ENCODE assay signal across 14 mouse cellular contexts in genomic region chr5:22139015-22139414, GRCm38 (mm10).
"Had no signal": no experiment of that assay in that cellular context is flagged by ENCODE, and none has a peak within 500 bp of the region (broad histone marks: within the 10 kb centered on the region; RNA-seq: fewer than 3 reads in every experiment).

No protein-coding gene starts in this region.

- H3K27ac ChIP-seq: left cerebral cortex, adult 2 months; limb, embryonic 10.5 days; liver, embryonic 15.5 days; midbrain, embryonic 12.5 days; stomach, embryonic 15.5 days had no signal

- DNase-seq: kidney, adult 2 months; kidney, postnatal 25 days; lung, adult 2 months; lung, postnatal 4 days; right cerebral cortex, postnatal 14 days; thymus, adult 2 months; thymus, postnatal 25 days had no signal

- H3K4me3 ChIP-seq: left cerebral cortex, adult 2 months; limb, embryonic 10.5 days; liver, embryonic 15.5 days; midbrain, embryonic 12.5 days; stomach, embryonic 15.5 days had no signal

- H3K9ac ChIP-seq: liver, embryonic 15.5 days; midbrain, embryonic 12.5 days; stomach, embryonic 15.5 days had no signal

- H3K27me3 ChIP-seq: liver, embryonic 15.5 days; midbrain, embryonic 12.5 days; stomach, embryonic 15.5 days had no signal

- H3K9me3 ChIP-seq: limb, embryonic 10.5 days; liver, embryonic 15.5 days; stomach, embryonic 15.5 days had no signal

- ATAC-seq: lung, postnatal 0 days had no signal

- H3K4me1 ChIP-seq: limb, embryonic 10.5 days; liver, embryonic 15.5 days; midbrain, embryonic 12.5 days; stomach, embryonic 15.5 days had no signal

- H3K4me2 ChIP-seq: liver, embryonic 11.5 days; liver, embryonic 15.5 days; midbrain, embryonic 12.5 days; stomach, embryonic 15.5 days had no signal

- H3K36me3 ChIP-seq: limb, embryonic 10.5 days; liver, embryonic 15.5 days; midbrain, embryonic 12.5 days; stomach, embryonic 15.5 days had no signal
